Comparison of ENCODE assay signal across 10 mouse cellular contexts in the genomic region with DNA sequence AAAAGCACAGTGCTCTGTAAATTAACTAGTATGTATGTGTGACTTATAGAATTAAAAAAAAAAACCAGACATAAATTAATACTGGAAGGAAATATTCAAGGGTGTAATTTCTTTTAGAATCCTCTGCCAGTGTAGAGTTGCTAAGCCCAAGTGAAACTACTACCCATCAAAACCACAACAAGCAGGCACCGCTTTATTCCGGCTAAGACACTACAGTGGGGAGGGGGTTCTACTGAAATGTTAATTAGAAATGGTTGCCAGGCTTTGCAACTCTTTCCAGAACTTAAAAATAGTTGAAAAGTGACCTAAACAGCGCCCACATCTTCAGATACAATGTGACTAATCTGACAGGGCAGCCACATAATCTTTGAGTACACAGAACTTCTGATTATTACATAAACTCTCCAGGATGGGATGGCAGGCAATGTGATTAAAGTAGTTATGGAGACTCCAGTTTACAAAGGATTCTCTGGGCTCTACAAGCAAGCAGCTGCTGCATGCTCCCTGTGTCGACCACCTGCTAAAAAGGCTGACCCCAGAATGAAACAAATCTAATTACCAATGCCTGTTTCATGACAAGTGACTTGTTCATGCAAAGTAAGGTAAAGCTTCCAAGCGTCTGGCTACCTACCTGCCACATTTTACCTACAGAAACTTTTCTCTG. TPM values are rescaled to one million over a fixed set of nuclear protein-coding genes. Genes with fewer than 3 reads are reported as not detected.
A peak's percentile ranks its signal among the peaks of the same experiment; 100 is the strongest.
DNase-seq lines count a peak whose midpoint lies in the region; ATAC-seq and TF ChIP-seq lines count a peak whose summit lies in the region.
"Had no signal": no experiment of that assay in that cellular context is flagged by ENCODE, and none has a peak within 500 bp of the region (broad histone marks: within the 10 kb centered on the region; RNA-seq: fewer than 3 reads in every experiment).

No protein-coding gene starts in this region.

- intact Hi-C loops in heart, postnatal 10 days (cut with DNase I): loop anchor here (2.0 to 5.0 kb wide), 4 partner anchors 171 to 517 kb away; no protein-coding TSS in a partner anchor

- H3K79me2 ChIP-seq in myocyte (ENCODE audit: control insufficient read depth, insufficient read depth): peaks cover 75% of the 10 kb centered on the region

- H3K9me3 ChIP-seq in heart, embryonic 14.5 days (ENCODE audit: control insufficient read depth, low read length): no peaks in the 10 kb centered on the region
- H3K9me3 ChIP-seq in hindbrain, embryonic 16.5 days (ENCODE audit: control insufficient read depth, low read length): no peaks in the 10 kb centered on the region

- peak overlapping the region; percentile 89 for H3K9ac ChIP-seq in heart, embryonic 14.5 days (ENCODE audit: low read length)
- peak overlapping the region; percentile 94 for H3K9ac ChIP-seq in hindbrain, embryonic 16.5 days (ENCODE audit: low read depth, low read length)

- peak overlapping the region; percentile 86 for H3K4me2 ChIP-seq in heart, embryonic 14.5 days (ENCODE audit: low read length)
- peak overlapping the region; percentile 66 for H3K4me2 ChIP-seq in hindbrain, embryonic 16.5 days (ENCODE audit: low read length)
- peak overlapping the region; percentile 65 for H3K4me2 ChIP-seq in myocyte (ENCODE audit: low read depth)

- no peaks in the 10 kb centered on the region for H3K36me3 ChIP-seq in heart, embryonic 14.5 days (ENCODE audit: control insufficient read depth, insufficient read depth, low read length)
- H3K36me3 ChIP-seq in hindbrain, embryonic 16.5 days (ENCODE audit: control insufficient read depth, insufficient read depth, low read length): no peaks in the 10 kb centered on the region
- no peaks in the 10 kb centered on the region for H3K36me3 ChIP-seq in myocyte (ENCODE audit: control insufficient read depth, insufficient read depth)

- peak overlapping the region; percentile 78 to 81; a peak in 3 of 4 replicates for H3K4me3 ChIP-seq in heart, embryonic 14.5 days (ENCODE audit: control insufficient read depth in 1 of 2, insufficient read depth in 1 of 2, low read depth in 1 of 2, low read length in 2 of 2)
- peak overlapping the region; percentile 99 for H3K4me3 ChIP-seq in hindbrain, embryonic 16.5 days (ENCODE audit: low read length)
- H3K4me3 ChIP-seq in myocyte: peak overlapping the region; percentile 88

- no peak overlapping the region for H3ac ChIP-seq in myocyte (ENCODE audit: control insufficient read depth, insufficient read length)

- H3K27me3 ChIP-seq in heart, embryonic 14.5 days (ENCODE audit: control insufficient read depth, insufficient read depth, low read length): no peaks in the 10 kb centered on the region
- no peaks in the 10 kb centered on the region for H3K27me3 ChIP-seq in hindbrain, embryonic 16.5 days (replicated peaks; ENCODE audit: control insufficient read depth, insufficient read depth, low read length)
- H3K27me3 ChIP-seq in myocyte (ENCODE audit: control insufficient read depth, insufficient read depth, insufficient read length): no peaks in the 10 kb centered on the region
- H3K27me3 ChIP-seq: CH12.LX had no signal

- H3K27ac ChIP-seq in heart, embryonic 14.5 days (replicated peaks in 1 of 2; ENCODE audit: control insufficient read depth in 1 of 2, insufficient read depth in 1 of 2, low read depth in 2 of 2, low read length in 2 of 2): peak overlapping the region; percentile 24 to 62; a peak in 3 of 4 replicates
- H3K27ac ChIP-seq in hindbrain, embryonic 16.5 days (ENCODE audit: low read depth, low read length): peak overlapping the region; percentile 75

- DNase-seq in heart, postnatal 10 days: no peak
- DNase-seq in embryo, embryonic 9.5 days (ENCODE audit: extremely low spot score): peak; percentile 35
- no peak for DNase-seq in urinary bladder, postnatal 36 days (ENCODE audit: low spot score in 2 of 2)
- DNase-seq in urinary bladder, postnatal 14 days (ENCODE audit: low spot score): no peak
- DNase-seq in cerebellum, adult 9-10 months: no peak
- DNase-seq: right cerebral cortex, postnatal 25 days had no signal

- WGBS in heart, embryonic 14.5 days: 39% methylated on average over 5 of the region's 5 CpGs
- 13% methylated on average over 5 of the region's 5 CpGs for WGBS in hindbrain, embryonic 16.5 days

- no peak for ATAC-seq in heart, embryonic 14.5 days (ENCODE audit: insufficient number of reproducible peaks, insufficient read depth, low FRiP score, low read depth)
- ATAC-seq in hindbrain, embryonic 16.5 days: no peak

- peaks cover 17 to 42% of the 10 kb centered on the region in 2 experiments for H3K4me1 ChIP-seq in heart, embryonic 14.5 days (ENCODE audit: control insufficient read depth in 2 of 2, insufficient read depth in 2 of 2, low read length in 2 of 2)
- H3K4me1 ChIP-seq in hindbrain, embryonic 16.5 days (ENCODE audit: control insufficient read depth, insufficient read depth, low read depth, low read length): peaks cover 38% of the 10 kb centered on the region

- TF ChIP-seq POLR2A in myocyte (IDR thresholded peaks at IDR 0.05; ENCODE audit: insufficient read length, low read depth): no peak

TF ChIP-seq in myocyte, 11 proteins besides CTCF, POLR2A, EP300 and RAD21:
- TF ChIP-seq TCF12 (IDR thresholded peaks at IDR 0.05; ENCODE audit: insufficient read depth, poor library complexity, severe bottlenecking) (no peak), REST (IDR thresholded peaks at IDR 0.05; ENCODE audit: insufficient read depth, insufficient read length) (no peak), POLR2AphosphoS2 (IDR thresholded peaks at IDR 0.05; ENCODE audit: insufficient read length, low read depth) (no peak), TCF3 (IDR thresholded peaks at IDR 0.05; ENCODE audit: insufficient read length, low read depth) (no peak), SRF (IDR thresholded peaks at IDR 0.05; ENCODE audit: control insufficient read depth, insufficient read length, low read depth) (no peak), USF1 (IDR thresholded peaks at IDR 0.05; ENCODE audit: low read depth) (no peak), E2F4 (IDR thresholded peaks at IDR 0.05; ENCODE audit: insufficient read depth) (no peak), MAX (IDR thresholded peaks at IDR 0.05; ENCODE audit: low read depth) (no peak), MYOG (IDR thresholded peaks at IDR 0.05; ENCODE audit: control insufficient read depth in 1 of 3, insufficient read depth in 1 of 3, insufficient read length in 2 of 3, low read depth in 2 of 3) (no peak), CEBPB (IDR thresholded peaks at IDR 0.05; ENCODE audit: insufficient read depth, poor library complexity, severe bottlenecking) (no peak), MYOD1 (IDR thresholded peaks at IDR 0.05; ENCODE audit: control insufficient read depth in 1 of 3, insufficient read length in 2 of 3, low read depth in 2 of 3) (no peak)
TF ChIP-seq in myocyte: peak in this region for 0.

RNA-seq across cellular contexts. Expression of a gene that starts 3.2 kb away (rescaled TPM):
- 16.2 and 18.7 TPM in 2 replicates for polyA plus RNA-seq in heart, embryonic 14.5 days (2014; fragmentation: Nextera tagmentation; extraction: Ambion mirVana)
- total RNA-seq in heart, postnatal 10 days (2021): 10 to 100 TPM; 44.6 to 49.7 TPM
- polyA plus RNA-seq in hindbrain, embryonic 16.5 days (2015; fragmentation: Nextera tagmentation; extraction: Ambion mirVana): 9.6 and 16.8 TPM in 2 replicates
- polyA plus RNA-seq in myocyte (2012; fragmentation: generic; extraction: Trizol): 10.3 TPM

RNA-seq across cellular contexts. Expression of a gene that starts 32.5 kb away (rescaled TPM):
- 87.1 and 92.6 TPM in 2 replicates for polyA plus RNA-seq in heart, embryonic 14.5 days (2014; fragmentation: Nextera tagmentation; extraction: Ambion mirVana)
- 10 to 100 TPM; 43.4 to 44.8 TPM for total RNA-seq in heart, postnatal 10 days (2021)
- 111 and 117 TPM in 2 replicates for polyA plus RNA-seq in hindbrain, embryonic 16.5 days (2015; fragmentation: Nextera tagmentation; extraction: Ambion mirVana)
- 17.7 TPM for polyA plus RNA-seq in myocyte (2012; fragmentation: generic; extraction: Trizol)
